Mouse (Mus musculus): ENCODE results near the gene Fam214a.
"Not testable (repeated sequence)": the region's sequence is repeated elsewhere in the genome, so short reads cannot be mapped to it uniquely, and the experiment has no call there.

The Fam214a gene

GRCm38 (mm10) chr9:74982722-74983121 is 30.0 kb downstream of the Fam214a start:
- DNase-seq, result not testable (repeated sequence)

- no peak for DNase-seq
Measured at GRCm38 (mm10) chr9:74985173-74985715, 32.6 kb downstream of the Fam214a start.

- no peak for DNase-seq
Measured at GRCm38 (mm10) chr9:74985770-74986169, 33.1 kb downstream of the Fam214a start.

- no peak for DNase-seq
Measured at GRCm38 (mm10) chr9:74988893-74989460, 36.3 kb downstream of the Fam214a start.

GRCm38 (mm10) chr9:74989990-74990389 is 37.3 kb downstream of the Fam214a start:
- DNase-seq, result no peak

- no peak for DNase-seq
Measured at GRCm38 (mm10) chr9:74994611-74995257, 42.0 kb downstream of the Fam214a start.

- no peak for DNase-seq
Measured at GRCm38 (mm10) chr9:74996349-74996748, 43.7 kb downstream of the Fam214a start.

- DNase-seq, result no peak
Measured at GRCm38 (mm10) chr9:74997976-74998375, 45.3 kb downstream of the Fam214a start.

GRCm38 (mm10) chr9:75001006-75001405 is 48.3 kb downstream of the Fam214a start:
- no peak for DNase-seq

GRCm38 (mm10) chr9:75001611-75002204 is 49.0 kb downstream of the Fam214a start:
- DNase-seq, result peak; percentile 56 to 73

GRCm38 (mm10) chr9:75002262-75002661 is 49.6 kb downstream of the Fam214a start:
- peak in 1 of 2 experiments; percentile 41 for DNase-seq

GRCm38 (mm10) chr9:75004203-75004602 is 51.5 kb downstream of the Fam214a start:
- DNase-seq, result no peak

- DNase-seq, result no peak
Measured at GRCm38 (mm10) chr9:75016591-75016990, 63.9 kb downstream of the Fam214a start.

GRCm38 (mm10) chr9:75019181-75019580 is 66.5 kb downstream of the Fam214a start:
- DNase-seq, result no peak

- no peak for DNase-seq
Measured at GRCm38 (mm10) chr9:75019592-75019991, 66.9 kb downstream of the Fam214a start.

GRCm38 (mm10) chr9:75020561-75020960 is 67.9 kb downstream of the Fam214a start:
- DNase-seq, result no peak

GRCm38 (mm10) chr9:75022546-75022945 is 69.9 kb downstream of the Fam214a start:
- DNase-seq, result no peak

GRCm38 (mm10) chr9:75023150-75023894 is 70.6 kb downstream of the Fam214a start:
- no peak for DNase-seq

GRCm38 (mm10) chr9:75024089-75024488 is 71.4 kb downstream of the Fam214a start:
- no peak for DNase-seq

- DNase-seq, result no peak
Measured at GRCm38 (mm10) chr9:75025689-75026088, 73.0 kb downstream of the Fam214a start.

GRCm38 (mm10) chr9:75032408-75032807 is 79.7 kb downstream of the Fam214a start:
- DNase-seq, result no peak

GRCm38 (mm10) chr9:75033141-75033540 is 80.5 kb downstream of the Fam214a start:
- no peak for DNase-seq

- no peak for DNase-seq
Measured at GRCm38 (mm10) chr9:75034691-75035090, 82.0 kb downstream of the Fam214a start.
